Mouse (Mus musculus): ENCODE measurements at regions not wholly inside any gene's neighbourhood (a gene's known extent, or its start where the extent isn't known, plus 50 kb on each side); places are given as distances from the start of the nearest gene placed in this dataset.

GRCm38 (mm10) chr6:31933364-31933763, 116.7 kb upstream of the 1700012A03Rik start:
- H3K9ac ChIP-seq, result no peak overlapping the region
- H3K4me1 ChIP-seq, result no peaks in the 10 kb centered on the region
- no peak overlapping the region for H3K27ac ChIP-seq
- peaks cover 9% of the 10 kb centered on the region; the same call in 1 of the 2 replicates for H3K27me3 ChIP-seq
- no peak overlapping the region for H3K4me2 ChIP-seq
- H3K9me3 ChIP-seq, result no peaks in the 10 kb centered on the region
- WGBS, result 66% methylated on average over 5 of the region's 5 CpGs
- ATAC-seq (ENCODE audit: borderline replicate concordance, extremely low read depth, low FRiP score, low TSS enrichment), result no peak
- H3K4me3 ChIP-seq, result no peak overlapping the region
- no peaks in the 10 kb centered on the region for H3K36me3 ChIP-seq

- no peaks in the 10 kb centered on the region for H3K27me3 ChIP-seq
- H3K9me3 ChIP-seq, result no peaks in the 10 kb centered on the region
- 68% methylated on average over 6 of the region's 6 CpGs for WGBS
- no peak for ATAC-seq (ENCODE audit: borderline replicate concordance, extremely low read depth, low FRiP score, low TSS enrichment)
- H3K9ac ChIP-seq, result no peak overlapping the region
- H3K4me2 ChIP-seq, result no peak overlapping the region
- no peak overlapping the region for H3K27ac ChIP-seq
- H3K4me3 ChIP-seq, result no peak overlapping the region
- no peaks in the 10 kb centered on the region for H3K4me1 ChIP-seq
- no peaks in the 10 kb centered on the region for H3K36me3 ChIP-seq
Observed at GRCm38 (mm10) chr6:31931116-31931515, 118.9 kb upstream of the 1700012A03Rik start.

- no peak overlapping the region for H3K4me2 ChIP-seq
- no peaks in the 10 kb centered on the region for H3K9me3 ChIP-seq
- no peaks in the 10 kb centered on the region for H3K36me3 ChIP-seq
- H3K4me1 ChIP-seq, result no peaks in the 10 kb centered on the region
- ATAC-seq (ENCODE audit: borderline replicate concordance, extremely low read depth, low FRiP score, low TSS enrichment), result no peak
- H3K27me3 ChIP-seq, result no peaks in the 10 kb centered on the region
- H3K9ac ChIP-seq, result no peak overlapping the region
- H3K27ac ChIP-seq, result no peak overlapping the region
- WGBS, result 89% methylated on average over 2 of the region's 2 CpGs
- no peak overlapping the region for H3K4me3 ChIP-seq
Observed at GRCm38 (mm10) chr6:31929165-31929564, 120.9 kb upstream of the 1700012A03Rik start.

- Histone ChIP-seq H3K4me3 (no peak overlapping the region), H3K4me1 (no peaks in the 10 kb centered on the region), H3K9me3 (no peaks in the 10 kb centered on the region), H3K36me3 (no peaks in the 10 kb centered on the region), H3K4me2 (no peak overlapping the region), H3K27ac (no peak overlapping the region), H3K27me3 (no peaks in the 10 kb centered on the region), H3K9ac (no peak overlapping the region)
- whole genome bisulfite sequencing, result 43% methylated on average over 3 of the region's 3 CpGs
- no peak for ATAC-seq (ENCODE audit: borderline replicate concordance, extremely low read depth, low FRiP score, low TSS enrichment)
Observed at GRCm38 (mm10) chr6:31927181-31927580, 122.9 kb upstream of the 1700012A03Rik start.

- no peak overlapping the region for H3K4me3 ChIP-seq
- 82% methylated on average over 2 of the region's 2 CpGs for WGBS
- H3K9me3 ChIP-seq, result no peaks in the 10 kb centered on the region
- ATAC-seq (ENCODE audit: borderline replicate concordance, extremely low read depth, low FRiP score, low TSS enrichment), result no peak
- no peak overlapping the region for H3K9ac ChIP-seq
- no peaks in the 10 kb centered on the region for H3K4me1 ChIP-seq
- no peak overlapping the region for H3K27ac ChIP-seq
- H3K36me3 ChIP-seq, result no peaks in the 10 kb centered on the region
- no peaks in the 10 kb centered on the region for H3K27me3 ChIP-seq
- no peak overlapping the region for H3K4me2 ChIP-seq
Observed at GRCm38 (mm10) chr6:31924669-31925046, 125.4 kb upstream of the 1700012A03Rik start.

GRCm38 (mm10) chr6:31923951-31924668, 125.9 kb upstream of the 1700012A03Rik start:
- ATAC-seq (ENCODE audit: borderline replicate concordance, extremely low read depth, low FRiP score, low TSS enrichment), result no peak
- no peak overlapping the region for H3K4me3 ChIP-seq
- no peak overlapping the region for H3K4me2 ChIP-seq
- no peak overlapping the region for H3K27ac ChIP-seq
- WGBS, result 67% methylated on average over 3 of the region's 3 CpGs
- no peaks in the 10 kb centered on the region for H3K27me3 ChIP-seq
- H3K36me3 ChIP-seq, result no peaks in the 10 kb centered on the region
- H3K4me1 ChIP-seq, result no peaks in the 10 kb centered on the region
- H3K9me3 ChIP-seq, result no peaks in the 10 kb centered on the region
- H3K9ac ChIP-seq, result no peak overlapping the region

- 80% methylated on average over 9 of the region's 9 CpGs for WGBS
- Histone ChIP-seq H3K4me2 (no peak overlapping the region), H3K27ac (no peak overlapping the region), H3K27me3 (no peaks in the 10 kb centered on the region), H3K9ac (no peak overlapping the region), H3K4me1 (no peaks in the 10 kb centered on the region), H3K4me3 (no peak overlapping the region), H3K9me3 (no peaks in the 10 kb centered on the region), H3K36me3 (no peaks in the 10 kb centered on the region)
- ATAC-seq (ENCODE audit: borderline replicate concordance, extremely low read depth, low FRiP score, low TSS enrichment), result no peak
Observed at GRCm38 (mm10) chr6:31921561-31922152, 128.4 kb upstream of the 1700012A03Rik start.

- ATAC-seq (ENCODE audit: borderline replicate concordance, extremely low read depth, low FRiP score, low TSS enrichment), result no peak
- no peak overlapping the region for H3K4me3 ChIP-seq
- no peak overlapping the region for H3K4me2 ChIP-seq
- H3K27me3 ChIP-seq, result no peaks in the 10 kb centered on the region
- no peak overlapping the region for H3K27ac ChIP-seq
- WGBS, result 80% methylated on average over 13 of the region's 13 CpGs
- H3K9ac ChIP-seq, result no peak overlapping the region
- H3K4me1 ChIP-seq, result no peaks in the 10 kb centered on the region
- no peaks in the 10 kb centered on the region for H3K9me3 ChIP-seq
- no peaks in the 10 kb centered on the region for H3K36me3 ChIP-seq
Observed at GRCm38 (mm10) chr6:31917411-31918131, 132.5 kb upstream of the 1700012A03Rik start.

GRCm38 (mm10) chr6:31901791-31902190, 148.3 kb upstream of the 1700012A03Rik start:
- ATAC-seq (ENCODE audit: borderline replicate concordance, extremely low read depth, low FRiP score, low TSS enrichment), result no peak
- H3K4me1 ChIP-seq, result no peaks in the 10 kb centered on the region
- H3K9ac ChIP-seq, result no peak overlapping the region
- no peaks in the 10 kb centered on the region for H3K27me3 ChIP-seq
- no peak overlapping the region for H3K27ac ChIP-seq
- WGBS, result 63% methylated on average over 2 of the region's 2 CpGs
- H3K4me3 ChIP-seq, result no peak overlapping the region
- no peak overlapping the region for H3K4me2 ChIP-seq
- H3K36me3 ChIP-seq, result no peaks in the 10 kb centered on the region
- H3K9me3 ChIP-seq, result no peaks in the 10 kb centered on the region

GRCm38 (mm10) chr6:31899055-31899454, 151.0 kb upstream of the 1700012A03Rik start:
- H3K9ac ChIP-seq, result no peak overlapping the region
- no peak overlapping the region for H3K4me2 ChIP-seq
- WGBS, result 79% methylated on average over 3 of the region's 3 CpGs
- no peak overlapping the region for H3K27ac ChIP-seq
- no peaks in the 10 kb centered on the region for H3K36me3 ChIP-seq
- no peaks in the 10 kb centered on the region for H3K4me1 ChIP-seq
- no peak for ATAC-seq (ENCODE audit: borderline replicate concordance, extremely low read depth, low FRiP score, low TSS enrichment)
- no peaks in the 10 kb centered on the region for H3K9me3 ChIP-seq
- no peaks in the 10 kb centered on the region for H3K27me3 ChIP-seq
- H3K4me3 ChIP-seq, result no peak overlapping the region

GRCm38 (mm10) chr6:31898609-31899008, 151.4 kb upstream of the 1700012A03Rik start:
- H3K9me3 ChIP-seq, result no peaks in the 10 kb centered on the region
- no peaks in the 10 kb centered on the region for H3K36me3 ChIP-seq
- H3K4me2 ChIP-seq, result no peak overlapping the region
- ATAC-seq (ENCODE audit: borderline replicate concordance, extremely low read depth, low FRiP score, low TSS enrichment), result no peak
- 38% methylated on average over 4 of the region's 4 CpGs for WGBS
- no peak overlapping the region for H3K9ac ChIP-seq
- H3K4me3 ChIP-seq, result no peak overlapping the region
- no peaks in the 10 kb centered on the region for H3K4me1 ChIP-seq
- no peak overlapping the region for H3K27ac ChIP-seq
- H3K27me3 ChIP-seq, result no peaks in the 10 kb centered on the region

GRCm38 (mm10) chr6:31897001-31897400, 153.0 kb upstream of the 1700012A03Rik start:
- no peak overlapping the region for H3K27ac ChIP-seq
- no peaks in the 10 kb centered on the region for H3K27me3 ChIP-seq
- no peaks in the 10 kb centered on the region for H3K4me1 ChIP-seq
- no peak overlapping the region for H3K9ac ChIP-seq
- 66% methylated on average over 3 of the region's 3 CpGs for WGBS
- no peaks in the 10 kb centered on the region for H3K36me3 ChIP-seq
- no peak overlapping the region for H3K4me2 ChIP-seq
- H3K4me3 ChIP-seq, result no peak overlapping the region
- no peaks in the 10 kb centered on the region for H3K9me3 ChIP-seq
- ATAC-seq (ENCODE audit: borderline replicate concordance, extremely low read depth, low FRiP score, low TSS enrichment), result no peak
